Mouse (Mus musculus) heart, adult 10 weeks (tissue): Measurements from ENCODE around the gene Gm10974. TPM values are rescaled to one million over a fixed set of nuclear protein-coding genes. Genes with fewer than 3 reads are reported as not detected.

ENCODE experiments used
- polyA plus RNA-seq: library from polyadenylated mRNA; stranded (reverse); fragments of 350-450 nt; fragmentation: Illumina TruSeq; extraction: RNeasy Lipid Tissue Mini Kit (QIAGEN cat#74804); gene quantifications from one replicate; pipeline ENCODE4 v1.2.3, GENCODE M21; 2014; ENCODE audit warnings: low read depth, low replicate concordance

The Gm10974 gene
- not detected for polyA plus RNA-seq

GRCm38 (mm10) chr7:66365904-66366303, at the start of gene Gm10974:
Gm10974 (plus strand) TSS chr7:66365905.

GRCm38 (mm10) chr7:66387813-66388521, 22.3 kb downstream of the Gm10974 start, which contains the start of gene Lrrk1:
Lrrk1 (minus strand) TSS chr7:66388350.

GRCm38 (mm10) chr7:66427437-66428161, 61.9 kb downstream of the Gm10974 start, which contains the start of gene Aldh1a3:
Aldh1a3 (minus strand) TSS chr7:66427517.

Other genes with a start within 250 kb of the Gm10974 start
- gene Lrrk1, start 22.4 kb downstream of the Gm10974 start, polyA plus RNA-seq = 7.9 TPM
- 0.97 TPM for gene Aldh1a3, start 61.6 kb downstream of the Gm10974 start, polyA plus RNA-seq